Mouse (Mus musculus) embryonic facial prominence, embryonic 12.5 days (tissue): ENCODE results near the gene Prl3d1. TPM values are rescaled to one million over a fixed set of nuclear protein-coding genes. Genes with fewer than 3 reads are reported as not detected.
"Not testable (repeated sequence)": the region's sequence is repeated elsewhere in the genome, so short reads cannot be mapped to it uniquely, and the experiment has no call there.

Source experiments
- ATAC-seq: fragments of 200-750 bp; cut with Nextera tagmentation; 2 replicates; pipeline ENCODE4 v1.8.0; 2017; ENCODE audit not compliant: insufficient number of reproducible peaks, insufficient read depth, low FRiP score, low TSS enrichment
- H3K27ac ChIP-seq: fragments of 300-500 bp; sonication (generic); 2 replicates; pipeline ENCODE4 v1.5.1; 2016; ENCODE audit warnings: mild to moderate bottlenecking
- H3K27me3 ChIP-seq: fragments of 300-500 bp; sonication (generic); 2 replicates; pipeline ENCODE4 v1.6.1; 2016; ENCODE audit warnings: mild to moderate bottlenecking, moderate library complexity
- H3K36me3 ChIP-seq: fragments of 300-500 bp; sonication (generic); 2 replicates; pipeline ENCODE4 v1.6.1; 2016; ENCODE audit warnings: mild to moderate bottlenecking
- H3K4me1 ChIP-seq: fragments of 300-500 bp; sonication (generic); 2 replicates; pipeline ENCODE4 v1.6.1; 2016
- H3K4me2 ChIP-seq: fragments of 300-500 bp; sonication (generic); replicated peaks from 2 replicates; pipeline ENCODE4 v1.6.1; 2016; ENCODE audit warnings: mild to moderate bottlenecking, moderate library complexity
- H3K4me3 ChIP-seq: fragments of 300-500 bp; sonication (generic); 2 replicates; pipeline ENCODE4 v1.5.1; 2016; ENCODE audit warnings: mild to moderate bottlenecking
- H3K9ac ChIP-seq: fragments of 300-500 bp; sonication (generic); 2 replicates; pipeline ENCODE4 v1.6.1; 2016; ENCODE audit warnings: mild to moderate bottlenecking, moderate library complexity
- H3K9me3 ChIP-seq: fragments of 300-500 bp; sonication (generic); 2 replicates; pipeline ENCODE4 v1.6.1; 2016; ENCODE audit warnings: mild to moderate bottlenecking, moderate library complexity
- WGBS: fragments of 180-500 bp; shearing (Covaris S2); methylation state at CpG from one replicate; pipeline ENCODE4 v1.1.7; 2016; 5-methylcytosine and 5-hydroxymethylcytosine counted together
- polyA plus RNA-seq: library from polyadenylated mRNA; unstranded; fragments of >200 nt; fragmentation: Nextera tagmentation; extraction: Ambion mirVana; gene quantifications from 2 replicates; pipeline ENCODE4 v1.2.1, GENCODE M21; 2016

The Prl3d1 gene
- polyA plus RNA-seq, result not detected in 2 replicates

DNA sequence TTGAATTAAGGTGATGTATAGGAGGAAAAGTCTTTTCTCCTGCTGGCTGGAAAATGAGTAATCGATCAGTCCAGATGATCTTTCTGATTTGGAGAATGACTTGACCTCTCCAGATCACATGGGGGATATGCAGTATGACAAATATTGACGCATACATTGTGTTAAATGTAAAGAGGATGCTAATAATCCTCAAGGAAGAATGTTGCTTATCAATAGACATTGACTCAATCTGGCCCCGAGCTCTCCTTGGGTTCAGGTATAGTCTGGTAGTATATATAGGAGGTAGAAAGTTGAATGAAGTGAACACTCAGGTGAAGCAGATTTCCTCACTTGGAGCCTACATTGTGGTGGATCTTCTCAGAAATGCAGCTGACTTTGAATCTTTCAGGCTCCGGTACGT is at the start of gene Prl3d1:
TSS of gene Prl3d1 (plus strand) at position 301 of the 400 bp plus-strand sequence.
- not testable (repeated sequence) for H3K9ac ChIP-seq, H3K27ac ChIP-seq, H3K4me2 ChIP-seq, H3K27me3 ChIP-seq, H3K9me3 ChIP-seq, H3K4me3 ChIP-seq, ATAC-seq, H3K4me1 ChIP-seq, H3K36me3 ChIP-seq
- WGBS, result 92% methylated on average over 5 of the region's 5 CpGs

DNA sequence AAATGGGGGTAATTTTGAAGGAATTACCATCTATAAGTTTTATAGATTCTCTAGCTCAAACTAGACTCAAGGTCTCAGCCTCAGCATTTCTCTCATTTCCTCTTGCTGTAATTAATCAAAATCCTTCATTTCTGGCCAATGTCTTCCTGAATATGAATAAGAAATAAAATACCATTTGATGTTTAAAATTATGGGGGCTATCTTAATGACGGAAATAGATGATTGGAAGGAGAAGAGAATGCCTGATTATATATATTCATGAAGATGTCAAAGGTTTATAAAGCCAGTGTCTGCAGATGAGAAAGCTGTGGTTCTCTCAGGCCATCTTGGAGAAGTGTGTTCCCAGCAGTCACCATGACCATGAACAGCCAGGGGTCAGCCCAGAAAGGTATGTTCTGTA is 36.7 kb upstream of the Prl3d1 start, which contains the start of gene Prl:
TSS of gene Prl (plus strand) at position 301 of the 400 bp plus-strand sequence.
- Histone ChIP-seq H3K27ac (no peak within 1 kb of the TSS), H3K36me3 (no peaks in the 10 kb centered on the region), H3K9me3 (no peaks in the 10 kb centered on the region), H3K4me3 (no peak within 1 kb of the TSS), H3K27me3 (no peaks in the 10 kb centered on the region), H3K4me1 (no peaks in the 10 kb centered on the region), H3K4me2 (no peak within 1 kb of the TSS), H3K9ac (no peak within 1 kb of the TSS)
- 92% methylated on average over 1 of the region's 1 CpGs for WGBS
- ATAC-seq, result no peak

DNA sequence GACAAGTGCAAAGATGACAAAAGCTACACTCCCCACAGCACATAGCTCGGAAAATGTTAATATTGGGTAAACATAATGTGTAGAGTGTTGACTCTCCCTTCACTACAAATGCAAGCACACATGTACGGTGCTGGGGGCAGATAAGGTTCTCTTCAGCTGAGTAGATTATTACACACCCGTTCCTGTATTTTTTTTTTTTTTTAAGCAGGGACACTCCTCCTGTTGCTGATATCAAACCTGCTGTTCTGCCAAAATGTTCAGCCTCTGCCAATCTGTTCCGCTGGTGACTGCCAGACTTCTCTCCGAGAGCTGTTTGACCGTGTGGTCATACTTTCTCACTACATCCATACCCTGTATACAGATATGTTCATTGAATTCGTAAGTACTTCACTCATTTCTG is 34.8 kb upstream of the Prl3d1 start:
- H3K4me1 ChIP-seq, result no peaks in the 10 kb centered on the region
- H3K27me3 ChIP-seq, result no peaks in the 10 kb centered on the region
- no peaks in the 10 kb centered on the region for H3K36me3 ChIP-seq
- H3K4me3 ChIP-seq, result no peak overlapping the region
- no peak overlapping the region for H3K4me2 ChIP-seq
- WGBS, result 87% methylated on average over 7 of the region's 7 CpGs
- no peak overlapping the region for H3K27ac ChIP-seq
- H3K9ac ChIP-seq, result no peak overlapping the region
- no peaks in the 10 kb centered on the region for H3K9me3 ChIP-seq
- ATAC-seq, result no peak

DNA sequence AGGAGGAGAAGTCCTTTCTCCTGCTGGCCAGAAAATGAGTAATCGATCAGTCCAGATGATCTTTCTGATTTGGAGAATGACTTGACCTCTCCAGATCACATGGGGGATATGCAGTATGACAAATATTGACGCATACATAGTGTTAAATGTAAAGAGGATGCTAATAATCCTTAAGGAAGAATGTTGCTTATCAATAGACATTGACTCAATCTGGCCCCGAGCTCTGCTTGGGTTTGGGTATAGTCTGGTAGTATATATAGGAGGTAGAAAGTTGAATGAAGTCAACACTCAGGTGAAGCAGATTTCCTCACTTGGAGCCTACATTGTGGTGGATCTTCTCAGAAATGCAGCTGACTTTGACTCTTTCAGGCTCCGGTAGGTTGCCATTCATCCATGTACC is 27.4 kb downstream of the Prl3d1 start, which contains the start of gene Prl3d2:
TSS of gene Prl3d2 (plus strand) at position 301 of the 400 bp plus-strand sequence.
- H3K27me3 ChIP-seq, H3K27ac ChIP-seq, H3K4me3 ChIP-seq, H3K9ac ChIP-seq, ATAC-seq, H3K4me2 ChIP-seq, H3K9me3 ChIP-seq, H3K36me3 ChIP-seq, H3K4me1 ChIP-seq: not testable (repeated sequence)
- WGBS, result 94% methylated on average over 4 of the region's 4 CpGs

DNA sequence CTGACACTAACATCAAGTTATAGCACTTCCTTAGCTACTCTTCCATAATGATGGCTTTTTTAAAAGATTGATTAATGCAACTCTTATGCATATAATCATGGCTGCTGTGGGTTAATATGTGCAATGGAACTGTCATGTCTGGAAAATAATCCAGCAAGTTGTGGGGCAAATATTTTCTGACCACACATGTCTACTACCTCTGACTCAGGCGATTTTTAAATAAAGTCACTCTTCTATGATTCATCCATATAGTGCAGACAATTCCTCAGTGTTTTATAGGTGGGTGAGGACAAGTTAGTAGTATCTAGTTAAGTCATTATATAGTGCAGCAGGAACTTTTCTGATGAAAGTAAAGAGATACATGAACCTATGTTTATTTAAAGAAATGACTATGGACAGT is 54.3 kb downstream of the Prl3d1 start:
- ATAC-seq, result no peak
- 73% methylated on average over 1 of the region's 1 CpGs for WGBS
- no peak overlapping the region for H3K4me3 ChIP-seq
- H3K9ac ChIP-seq, result no peak overlapping the region
- no peak overlapping the region for H3K27ac ChIP-seq
- H3K4me2 ChIP-seq, result no peak overlapping the region
- H3K27me3 ChIP-seq, result no peaks in the 10 kb centered on the region
- H3K4me1 ChIP-seq, result no peaks in the 10 kb centered on the region
- no peaks in the 10 kb centered on the region for H3K9me3 ChIP-seq
- H3K36me3 ChIP-seq, result no peaks in the 10 kb centered on the region

Other genes starting within 250 kb of the Prl3d1 start
- not detected in 2 replicates for gene Prl, start 36.6 kb upstream of the Prl3d1 start, polyA plus RNA-seq
- not detected in 2 replicates for gene Prl3d2, start 27.5 kb downstream of the Prl3d1 start, polyA plus RNA-seq
- not detected in 2 replicates for gene Prl3d3, start 62.6 kb downstream of the Prl3d1 start, polyA plus RNA-seq
- not detected in 2 replicates for gene Prl3c1, start 102.5 kb downstream of the Prl3d1 start, polyA plus RNA-seq
- gene Prl3b1, start 147.7 kb downstream of the Prl3d1 start, polyA plus RNA-seq, result 0.56 and 0.69 TPM in 2 replicates
- gene Prl3a1, start 165.2 kb downstream of the Prl3d1 start, polyA plus RNA-seq, result not detected in 2 replicates
- gene Prl6a1, start 218.4 kb downstream of the Prl3d1 start, polyA plus RNA-seq, result not detected in 2 replicates